Mouse (Mus musculus) CH12.LX (cell line): ENCODE measurements around the gene Sprn. TPM values are rescaled to one million over a fixed set of nuclear protein-coding genes. Genes with fewer than 3 reads are reported as not detected.
A peak's percentile ranks its signal among the peaks of the same experiment; 100 is the strongest.

Experiments
- DNase-seq: peaks from one replicate; pipeline ENCODE4 v3.0.0-alpha.2; 2013; ENCODE audit errors: extremely low read depth
- H3K27ac ChIP-seq: 2 replicates; pipeline ENCODE4 v1.5.1; 2012; ENCODE audit warnings: low read depth, mild to moderate bottlenecking, control low read depth, moderate library complexity; ENCODE audit not compliant: insufficient read depth
- H3K27me3 ChIP-seq: replicated peaks from 2 replicates; pipeline ENCODE3; 2012; ENCODE audit warnings: inconsistent platforms
- H3K36me3 ChIP-seq, 2 experiments: replicated peaks in 1 of 2; 2 replicates each; pipeline versions ENCODE3 to v1.6.1; 2012; ENCODE audit warnings: inconsistent platforms in 1 of 2, low read length in 1 of 2, mild to moderate bottlenecking in 1 of 2, mixed read lengths in 1 of 2, moderate library complexity in 1 of 2; ENCODE audit not compliant: control insufficient read depth in 1 of 2, insufficient read depth in 1 of 2
- H3K4me1 ChIP-seq, 2 experiments: 2 replicates each; pipeline ENCODE4 v1.6.1; 2012; ENCODE audit warnings: inconsistent platforms in 1 of 2, moderate library complexity in 1 of 2; ENCODE audit not compliant: insufficient read depth in 2 of 2, control insufficient read depth in 1 of 2
- H3K4me2 ChIP-seq: 2 replicates; pipeline ENCODE4 v1.6.1; 2012; ENCODE audit warnings: low read depth, mild to moderate bottlenecking, control low read depth; ENCODE audit not compliant: poor library complexity, insufficient read depth, severe bottlenecking
- H3K4me3 ChIP-seq, 3 experiments: fragments of 150-350 bp in 1 of 3; sonication (generic) in 1 of 3; replicated peaks in 1 of 3; 2 replicates each; pipeline versions ENCODE3 to v1.5.1; 2011 to 2012; ENCODE audit warnings: low read depth in 2 of 3, low read length in 2 of 3, mild to moderate bottlenecking in 2 of 3, moderate library complexity in 2 of 3, control low read depth in 1 of 3, improper control_type of control experiment in 1 of 3, inconsistent platforms in 1 of 3, mixed read lengths in 1 of 3; ENCODE audit not compliant: poor library complexity in 1 of 3
- H3K79me2 ChIP-seq: replicated peaks from 2 replicates; pipeline ENCODE4 v1.6.1; 2012; ENCODE audit warnings: mild to moderate bottlenecking, moderate library complexity; ENCODE audit not compliant: control insufficient read depth, poor library complexity, insufficient read depth, severe bottlenecking; ENCODE audit errors: extremely low read depth
- H3K9ac ChIP-seq: 2 replicates; pipeline ENCODE4 v1.6.1; 2012; ENCODE audit warnings: low read depth, mild to moderate bottlenecking, control low read depth, moderate library complexity; ENCODE audit not compliant: insufficient read depth
- H3K9me3 ChIP-seq: replicated peaks from 2 replicates; pipeline ENCODE3; 2012; ENCODE audit warnings: low read length, inconsistent platforms, mixed read lengths
- CHD1 ChIP-seq: IDR thresholded peaks from 2 replicates; pipeline ENCODE4 v1.6.1; 2012; ENCODE audit warnings: low read depth, low read length, improper control_type of control experiment, inconsistent platforms
- CTCF ChIP-seq, 2 experiments: IDR thresholded peaks in 1 of 2; conservative IDR thresholded peaks in 1 of 2; 2 replicates each; pipeline ENCODE4 v1.5.1; 2011 to 2012; ENCODE audit warnings: low read depth in 2 of 2, low read length in 2 of 2, improper control_type of control experiment in 1 of 2, inconsistent platforms in 1 of 2, mild to moderate bottlenecking in 1 of 2, moderate library complexity in 1 of 2
- E2F4 ChIP-seq: IDR thresholded peaks from 2 replicates; pipeline ENCODE4 v1.6.1; 2011; ENCODE audit warnings: low read depth, low read length, improper control_type of control experiment; ENCODE audit not compliant: insufficient replicate concordance
- ELF1 ChIP-seq: IDR thresholded peaks from 2 replicates; pipeline ENCODE4 v1.6.1; 2014; ENCODE audit warnings: low read depth, mild to moderate bottlenecking, inconsistent platforms, low read length, improper control_type of control experiment
- ETS1 ChIP-seq: conservative IDR thresholded peaks from 2 replicates; pipeline ENCODE4 v1.6.1; 2012; ENCODE audit warnings: low read depth, mild to moderate bottlenecking, inconsistent platforms, low read length, improper control_type of control experiment, moderate library complexity
- MAX ChIP-seq: IDR thresholded peaks from 2 replicates; pipeline ENCODE4 v1.6.1; 2011; ENCODE audit warnings: low read length, improper control_type of control experiment
- MYC ChIP-seq: IDR thresholded peaks from 2 replicates; pipeline ENCODE4 v1.6.1; 2011; ENCODE audit warnings: low read depth, mild to moderate bottlenecking, improper control_type of control experiment, low read length
- PAX5 ChIP-seq: IDR thresholded peaks from 2 replicates; pipeline ENCODE4 v1.6.1; 2012; ENCODE audit warnings: low read length, inconsistent platforms, mixed read lengths
- RAD21 ChIP-seq: IDR thresholded peaks from 2 replicates; pipeline ENCODE4 v1.6.1; 2011; ENCODE audit warnings: low read depth, mild to moderate bottlenecking, low read length, improper control_type of control experiment, moderate library complexity
- RCOR1 ChIP-seq: conservative IDR thresholded peaks from 2 replicates; pipeline ENCODE4 v1.6.1; 2012; ENCODE audit warnings: low read depth, mild to moderate bottlenecking, inconsistent platforms, low read length, improper control_type of control experiment
- SIN3A ChIP-seq: IDR thresholded peaks from 2 replicates; pipeline ENCODE4 v1.6.1; 2012; ENCODE audit warnings: low read length, improper control_type of control experiment, inconsistent platforms
- SMC3 ChIP-seq: IDR thresholded peaks from 2 replicates; pipeline ENCODE4 v1.6.1; 2011; ENCODE audit warnings: low read depth, low read length, improper control_type of control experiment
- TCF12 ChIP-seq: IDR thresholded peaks from 2 replicates; pipeline ENCODE4 v1.6.1; 2014; ENCODE audit warnings: low read depth, mild to moderate bottlenecking, inconsistent platforms, low read length, improper control_type of control experiment
- UBTF ChIP-seq: IDR thresholded peaks from 2 replicates; pipeline ENCODE4 v1.6.1; 2012; ENCODE audit warnings: low read depth, mild to moderate bottlenecking, inconsistent platforms, low read length, improper control_type of control experiment, moderate library complexity
- ZKSCAN1 ChIP-seq: IDR thresholded peaks from 2 replicates; pipeline ENCODE4 v1.6.1; 2012; ENCODE audit warnings: low read depth, inconsistent platforms, low read length, improper control_type of control experiment, borderline replicate concordance
- ZNF384 ChIP-seq: IDR thresholded peaks from 2 replicates; pipeline ENCODE4 v1.6.1; 2012; ENCODE audit warnings: low read depth, low read length, improper control_type of control experiment, inconsistent platforms
- dilution Hi-C: fragments of 300-500 bp; cut with MboI; formaldehyde crosslinking; loops from 2 replicates; pipeline ENCODE4 v1.14.3; 2020; ENCODE audit warnings: low sequenced_read_pairs; ENCODE audit not compliant: extremely low pct_unique_long_range_greater_than_20kb, extremely low pct_ligation_motif_present
- in situ Hi-C: fragments of 300-500 bp; cut with MboI; formaldehyde crosslinking; loops from 3 replicates; pipeline ENCODE4 v1.14.3; 2019; ENCODE audit warnings: low sequenced_read_pairs, low pct_ligation_motif_present, low pct_unique_long_range_greater_than_20kb, mixed read lengths
- polyA plus RNA-seq: library from polyadenylated mRNA; unstranded; fragments of >175 nt; gene quantifications from 2 replicates; pipeline ENCODE4 v1.2.1, GENCODE M21; 2012; ENCODE audit warnings: low read depth; ENCODE audit not compliant: insufficient read length
- total RNA-seq, 2 experiments: library from RNA; depleted of rRNA; stranded (reverse); fragments of 300-350 nt in 1 of 2; fragments of >200 nt in 1 of 2; gene quantifications; 2 replicates each; pipeline ENCODE4 v1.2.3; 2012 to 2014

Gene Sprn
- total and polyA plus RNA-seq, 3 experiments = not detected

- Histone ChIP-seq H3K27ac (no peak overlapping the region), H3K9ac (no peak overlapping the region), H3K79me2 (no peaks in the 10 kb centered on the region), H3K4me1 (0 out of 4 replicates have a peak, but pooled peaks cover 0 to 3% of the 10 kb centered on the region in 2 experiments), H3K27me3 (peaks cover 80% of the 10 kb centered on the region), H3K4me3 (no peak overlapping the region), H3K4me2 (no peak overlapping the region; the same call in 1 of the 2 replicates), H3K36me3 (no peaks in the 10 kb centered on the region), H3K9me3 (no peaks in the 10 kb centered on the region)
- peak; percentile 62 for TF ChIP-seq SMC3
- TF ChIP-seq MAX = no peak
- no peak for TF ChIP-seq ZKSCAN1
- peak; percentile 65 for TF ChIP-seq RAD21
- TF ChIP-seq UBTF = no peak
- no peak for TF ChIP-seq ETS1
- peak in 1 of 2 experiments; percentile 70; a peak in 2 of 4 replicates for TF ChIP-seq CTCF (conservative IDR thresholded peaks at IDR 0.05 in 1 of 2, IDR thresholded peaks at IDR 0.05 in 1 of 2; ENCODE audit: low read depth in 2 of 2, low read length in 2 of 2)
- DNase-seq = peak; percentile 10
- in situ Hi-C loops (loop anchor here (25.0 kb wide), 1 partner anchor 600 kb away; the partner anchor contains the start of gene Syce1), dilution Hi-C loops (no loop called here)
Measured at GRCm38 (mm10) chr7:140186646-140187620, 32.3 kb upstream of the Sprn start.

GRCm38 (mm10) chr7:140184206-140184605 is 29.5 kb upstream of the Sprn start:
- DNase-seq = no peak
- dilution Hi-C loops = no loop called here
- Histone ChIP-seq H3K27me3 (peaks cover 73% of the 10 kb centered on the region), H3K9me3 (no peaks in the 10 kb centered on the region), H3K4me3 (no peak overlapping the region)
- TF ChIP-seq E2F4 (no peak), CHD1 (no peak), SIN3A (no peak), PAX5 (no peak), RCOR1 (no peak), MYC (no peak), ELF1 (no peak), ZNF384 (no peak), TCF12 (no peak)
- TF ChIP-seq, all 38 proteins: peak for 0
- Histone ChIP-seq H3K4me2 (no peak overlapping the region), H3K27ac (no peak overlapping the region), H3K79me2 (no peaks in the 10 kb centered on the region), H3K4me1 (0 out of 4 replicates have a peak, but pooled peaks cover 0 to 3% of the 10 kb centered on the region in 2 experiments), H3K36me3 (no peaks in the 10 kb centered on the region), H3K9ac (no peak overlapping the region)
- in situ Hi-C loops = loop anchor here (25.0 kb wide), 1 partner anchor 603 kb away; the partner anchor contains the start of gene Syce1
